Mouse (Mus musculus) liver, adult 2 months (tissue): ENCODE data around the gene Pfkfb2. TPM values are rescaled to one million over a fixed set of nuclear protein-coding genes. Genes with fewer than 3 reads are reported as not detected.

ENCODE experiments used
- DNase-seq: peaks from one replicate; pipeline ENCODE4 v3.0.0-alpha.2; 2011; ENCODE audit warnings: low read depth, low spot score; ENCODE audit errors: extremely low read depth
- H3K27ac ChIP-seq: fragments of 200-500 bp; replicated peaks from 2 replicates; pipeline ENCODE4 v1.5.1; 2012; ENCODE audit warnings: low read depth, mild to moderate bottlenecking, control low read depth, inconsistent platforms, low read length; ENCODE audit not compliant: insufficient read depth
- H3K27me3 ChIP-seq: fragments of 200-500 bp; 2 replicates; pipeline ENCODE4 v1.6.1; 2012; ENCODE audit warnings: mild to moderate bottlenecking, moderate library complexity, low read length, inconsistent platforms; ENCODE audit not compliant: control insufficient read depth, insufficient read depth
- H3K36me3 ChIP-seq: fragments of 200-500 bp; 2 replicates; pipeline ENCODE4 v1.6.1; 2012; ENCODE audit warnings: low read length, inconsistent platforms; ENCODE audit not compliant: control insufficient read depth, insufficient read depth
- H3K4me1 ChIP-seq: fragments of 200-500 bp; 2 replicates; pipeline ENCODE4 v1.6.1; 2011; ENCODE audit warnings: low read length; ENCODE audit not compliant: control insufficient read depth, insufficient read depth
- H3K4me3 ChIP-seq: fragments of 200-500 bp; 2 replicates; pipeline ENCODE4 v1.5.1; 2011; ENCODE audit warnings: low read depth, mild to moderate bottlenecking, control low read depth, low read length, moderate library complexity; ENCODE audit not compliant: insufficient read depth
- H3K79me2 ChIP-seq: fragments of 200-500 bp; 2 replicates; pipeline ENCODE4 v1.6.1; 2012; ENCODE audit warnings: inconsistent platforms, mild to moderate bottlenecking, low read length, moderate library complexity; ENCODE audit not compliant: control insufficient read depth, insufficient read depth
- H3K9ac ChIP-seq: fragments of 200-500 bp; 2 replicates; pipeline ENCODE4 v1.6.1; 2012; ENCODE audit warnings: low read depth, mild to moderate bottlenecking, control low read depth, inconsistent platforms, low read length
- CTCF ChIP-seq: fragments of 200-500 bp; IDR thresholded peaks from 2 replicates; pipeline ENCODE4 v1.5.1; 2011; ENCODE audit warnings: low read depth, low read length, control low read depth
- POLR2A ChIP-seq: fragments of 200-500 bp; IDR thresholded peaks from 2 replicates; pipeline ENCODE4 v1.6.1; 2011; ENCODE audit warnings: low read length, control low read depth; ENCODE audit not compliant: insufficient read depth; ENCODE audit errors: extremely low read depth
- WGBS: fragments of 180-500 bp; shearing (Covaris S2); methylation state at CpG from one replicate; pipeline ENCODE4 v1.1.7; 2018; 5-methylcytosine and 5-hydroxymethylcytosine counted together
- polyA plus RNA-seq: library from polyadenylated mRNA; depleted of rRNA; stranded (reverse); fragments of >200 nt; gene quantifications from 2 replicates; pipeline ENCODE4 v1.2.3, GENCODE M21; 2012
- total RNA-seq: library from RNA; depleted of rRNA; stranded (reverse); fragments of >200 nt; gene quantifications from 2 replicates; pipeline ENCODE4 v1.2.3, GENCODE M21; 2014

Pfkfb2 gene
- total and polyA plus RNA-seq, 2 experiments: 8.5 to 19.5 TPM

DNA sequence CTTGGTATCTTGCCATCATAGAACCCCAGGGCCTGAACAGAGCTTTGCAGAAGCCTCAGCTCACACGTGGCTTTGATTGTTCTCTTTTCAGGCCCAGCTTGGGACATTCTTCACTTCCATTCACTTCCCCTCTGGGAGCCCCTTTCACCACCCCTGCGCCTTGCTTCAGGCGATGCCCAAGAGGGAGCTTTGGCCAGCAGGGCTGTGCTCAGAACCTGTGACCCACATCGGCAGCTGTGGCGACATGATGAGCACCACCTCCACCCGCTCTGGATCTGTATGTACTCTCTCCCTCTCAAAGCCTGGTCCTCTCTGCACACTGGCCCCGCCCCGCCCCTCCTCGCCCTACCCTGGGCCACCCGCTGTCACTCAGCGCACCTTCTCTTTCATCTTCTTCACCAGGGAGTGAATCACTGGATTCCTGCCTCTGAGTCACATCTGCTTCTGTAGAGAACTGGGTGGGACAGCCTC is 8.4 kb upstream of the Pfkfb2 start:
- Histone ChIP-seq H3K27me3 (no peaks in the 10 kb centered on the region), H3K9ac (no peak overlapping the region), H3K27ac (no peak overlapping the region), H3K4me1 (peaks cover 22% of the 10 kb centered on the region), H3K4me3 (no peak overlapping the region), H3K36me3 (no peaks in the 10 kb centered on the region), H3K79me2 (peaks cover 3% of the 10 kb centered on the region; the same call in 1 of the 2 replicates)
- no peak for TF ChIP-seq CTCF
- TF ChIP-seq POLR2A: no peak
- no peak for DNase-seq
- 87% methylated on average over 11 of the region's 11 CpGs for WGBS

- WGBS: 80% methylated on average over 8 of the region's 8 CpGs
- Histone ChIP-seq H3K4me1 (peaks cover 14% of the 10 kb centered on the region; the same call in 1 of the 2 replicates), H3K9ac (no peak overlapping the region), H3K27me3 (no peaks in the 10 kb centered on the region), H3K4me3 (no peak overlapping the region), H3K36me3 (no peaks in the 10 kb centered on the region), H3K79me2 (peaks cover 3% of the 10 kb centered on the region; the same call in 1 of the 2 replicates), H3K27ac (peak overlapping the region; percentile 84)
- DNase-seq: no peak
- TF ChIP-seq POLR2A: no peak
These were observed 5.8 kb upstream of the Pfkfb2 start for GRCm38 (mm10) chr1:130734852-130735251.

DNA sequence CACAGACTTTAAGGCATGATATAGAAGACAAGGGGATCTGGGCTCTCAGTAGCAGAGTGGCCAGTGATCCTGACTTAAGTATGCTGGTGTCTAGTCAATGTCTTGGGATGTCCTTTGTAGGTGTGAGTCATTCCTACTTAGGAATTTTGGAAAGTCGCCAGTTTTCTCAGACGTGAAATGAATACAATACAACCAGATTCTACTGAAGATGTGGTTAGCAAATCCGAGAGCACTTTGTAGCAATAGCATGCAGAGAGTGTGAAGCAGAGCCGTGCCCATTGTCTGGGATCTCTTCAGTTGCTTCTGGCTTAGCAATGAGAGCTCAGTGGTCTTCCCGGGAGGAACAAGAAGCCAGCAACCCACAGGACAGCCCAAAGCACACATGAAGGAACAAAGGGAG is 5.4 kb upstream of the Pfkfb2 start:
- no peak for DNase-seq
- peak overlapping the region; percentile 40 for H3K9ac ChIP-seq

GRCm38 (mm10) chr1:130733671-130734070 is 4.6 kb upstream of the Pfkfb2 start:
- DNase-seq: peak; percentile 96
- Histone ChIP-seq H3K4me3 (no peak overlapping the region; the same call in 1 of the 2 replicates), H3K27ac (peak overlapping the region; percentile 84), H3K4me1 (peaks cover 14% of the 10 kb centered on the region; the same call in 1 of the 2 replicates), H3K36me3 (no peaks in the 10 kb centered on the region), H3K9ac (peak overlapping the region; percentile 39), H3K79me2 (peaks cover 3% of the 10 kb centered on the region; the same call in 1 of the 2 replicates), H3K27me3 (no peaks in the 10 kb centered on the region)
- 33% methylated on average over 4 of the region's 4 CpGs for WGBS
- TF ChIP-seq CTCF (no peak), POLR2A (no peak)

More for the DNA sequence above, 5.4 kb upstream of the Pfkfb2 start:
- 47% methylated on average over 5 of the region's 5 CpGs for WGBS
- no peaks in the 10 kb centered on the region for H3K36me3 ChIP-seq
- TF ChIP-seq POLR2A (no peak), CTCF (no peak)
- peaks cover 14% of the 10 kb centered on the region; the same call in 1 of the 2 replicates for H3K4me1 ChIP-seq
- no peak overlapping the region for H3K4me3 ChIP-seq
- peaks cover 3% of the 10 kb centered on the region; the same call in 1 of the 2 replicates for H3K79me2 ChIP-seq
- peak overlapping the region; percentile 84 for H3K27ac ChIP-seq
- no peaks in the 10 kb centered on the region for H3K27me3 ChIP-seq

DNA sequence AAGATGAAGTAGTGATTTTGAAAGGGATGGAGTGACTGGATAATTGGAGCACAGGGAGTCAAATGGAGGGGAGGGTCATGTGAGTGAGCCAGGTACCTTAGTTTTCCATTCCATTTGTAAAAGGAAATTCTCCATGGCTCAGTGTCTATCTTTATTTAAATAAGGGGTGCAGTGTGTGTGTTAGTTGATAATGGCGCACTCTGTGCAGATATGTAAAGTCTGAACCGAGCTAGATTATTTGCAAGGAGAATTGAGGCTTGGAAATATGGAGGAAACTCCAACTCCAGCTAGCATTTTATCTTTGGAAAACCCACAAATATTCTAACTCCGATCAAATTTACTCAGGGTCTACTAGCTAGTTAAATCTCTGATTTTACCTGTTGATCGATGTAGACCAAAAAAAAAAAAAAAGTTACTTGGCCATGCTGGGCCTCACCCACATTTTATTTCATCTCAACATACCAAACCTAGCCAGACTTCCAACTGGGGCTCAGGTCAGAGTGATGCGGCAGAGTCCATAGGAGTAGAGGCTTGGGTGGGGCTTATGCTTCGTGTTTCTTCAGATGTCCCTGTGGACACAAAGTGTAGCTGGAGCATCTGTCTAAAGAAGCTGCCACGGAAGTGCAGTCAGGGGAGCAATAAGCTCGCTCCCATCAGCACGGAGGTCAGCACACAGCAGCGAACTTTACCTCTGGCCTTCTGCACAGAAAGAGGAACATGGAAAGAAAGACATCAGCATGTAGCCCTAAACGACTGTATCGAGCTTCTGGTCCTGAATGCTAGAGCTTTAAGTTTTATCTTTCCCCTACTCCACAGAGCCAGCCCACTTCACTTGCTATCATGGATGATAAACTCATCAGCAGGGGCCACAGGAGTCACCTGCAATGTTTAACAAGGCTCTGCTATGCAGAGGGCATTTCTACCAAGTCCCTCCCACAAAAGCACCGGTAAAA is 3.9 kb upstream of the Pfkfb2 start:
- Histone ChIP-seq H3K9ac (peak overlapping the region; percentile 39), H3K27me3 (no peaks in the 10 kb centered on the region), H3K4me1 (peaks cover 14% of the 10 kb centered on the region), H3K36me3 (peaks cover 1% of the 10 kb centered on the region), H3K79me2 (peaks cover 3% of the 10 kb centered on the region; the same call in 1 of the 2 replicates), H3K4me3 (no peak overlapping the region), H3K27ac (peak overlapping the region; percentile 47)
- WGBS: 57% methylated on average over 13 of the region's 13 CpGs
- DNase-seq: no peak
- no peak for TF ChIP-seq POLR2A
- TF ChIP-seq CTCF: no peak
